Mouse (Mus musculus) spleen, postnatal 4 days (tissue): ENCODE data around the gene Car7.

ENCODE experiments used
- DNase-seq, 2 experiments: peaks; one replicate each; pipeline ENCODE4 v3.0.0; 2022; ENCODE audit warnings: low spot score in 2 of 2

Gene Car7

DNA sequence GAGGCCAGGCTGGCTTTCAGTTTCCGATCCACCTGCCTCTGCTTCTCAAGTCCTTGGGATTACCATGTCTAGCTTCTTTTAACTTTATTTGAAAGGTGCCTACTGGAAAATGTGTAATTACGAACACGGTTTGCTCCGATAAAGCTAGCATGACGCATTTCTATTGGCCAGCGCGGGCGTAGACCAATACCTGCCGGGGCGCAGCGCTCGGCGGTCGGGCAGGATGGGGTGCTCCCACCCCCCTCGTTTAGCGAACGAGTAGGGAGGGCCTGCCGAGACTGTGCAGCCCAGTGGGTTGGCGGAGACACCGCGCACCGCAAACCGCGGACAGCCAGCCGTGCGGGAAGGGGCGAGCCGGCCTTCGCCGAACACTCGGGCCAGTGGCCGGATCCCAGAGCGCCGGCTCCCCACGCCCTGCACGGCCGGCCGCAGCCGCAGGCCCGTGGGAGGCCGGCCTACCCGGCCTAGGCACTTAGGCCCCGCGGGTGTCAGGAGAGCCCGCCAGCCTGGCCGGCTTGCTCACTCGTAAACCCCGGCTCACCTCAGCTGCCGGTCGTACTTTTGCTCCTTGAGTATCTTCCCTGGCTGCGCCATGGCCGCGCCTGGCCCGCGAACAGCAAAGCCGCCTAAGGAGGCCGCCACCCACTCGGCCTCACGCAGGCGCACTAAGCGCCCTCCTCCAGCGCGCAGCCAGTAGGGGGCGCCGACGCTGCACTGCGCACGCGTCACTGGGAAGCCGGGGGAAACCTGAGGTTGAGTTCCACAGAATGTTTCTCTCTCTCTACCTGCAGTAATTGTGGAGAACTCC lies at the start of gene Car7, which contains the start of gene Nae1:
Gene Car7 (plus strand): TSS at position 719 of the 808 bp plus-strand sequence.
Gene Nae1 (minus strand): TSS at position 667 of the 808 bp plus-strand sequence.
- DNase-seq: peak; percentile 92 to 98

DNA sequence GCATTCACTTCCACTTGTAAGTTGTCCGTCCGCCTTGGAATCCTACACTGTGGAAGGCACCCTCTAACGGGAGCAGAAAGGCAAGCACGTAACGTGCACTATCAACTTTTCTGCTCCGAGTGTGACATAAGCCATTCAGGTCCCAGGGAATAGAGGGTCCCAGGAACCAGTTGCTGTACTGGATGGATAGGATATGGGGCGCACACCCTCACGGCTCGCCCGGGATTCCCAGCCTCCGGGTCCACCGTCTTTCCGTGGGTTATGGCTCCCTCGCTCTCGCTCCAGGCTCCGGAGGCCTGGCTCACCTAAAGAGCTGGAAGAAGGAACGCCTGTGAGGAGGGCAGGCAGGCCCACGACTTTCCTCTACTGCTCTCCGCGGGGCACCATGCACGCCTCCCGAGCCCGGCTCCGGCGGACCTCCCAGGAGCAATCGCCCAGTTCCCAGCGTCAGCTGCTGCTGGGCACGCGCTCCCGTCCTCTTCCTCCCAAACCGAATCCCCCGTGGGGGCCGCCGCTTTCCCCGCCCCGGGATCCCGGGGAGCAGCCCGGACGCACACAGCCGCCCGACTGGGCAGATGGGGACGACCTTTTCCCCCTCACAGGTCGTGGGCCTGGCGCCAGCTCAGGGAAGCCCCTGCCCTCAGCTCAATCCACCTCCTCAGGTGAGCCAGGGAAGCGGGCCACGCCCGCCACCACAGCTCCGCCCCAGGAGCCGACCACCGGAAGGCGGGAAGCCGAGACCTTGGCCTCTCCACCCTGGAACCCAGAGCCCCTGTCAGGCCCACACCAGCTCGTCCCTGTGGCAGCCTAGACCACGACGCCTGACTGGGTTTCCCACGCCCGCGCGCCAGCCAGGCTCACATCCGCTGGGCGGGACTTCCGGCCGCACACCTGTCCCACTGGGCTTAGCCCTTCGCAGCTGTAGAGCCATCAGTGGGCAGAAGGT lies 25.2 kb upstream of the Car7 start, which contains the start of gene Terb1:
Gene Terb1 (minus strand): TSS at position 850 of the 946 bp plus-strand sequence.
- peak; percentile 20 to 67 for DNase-seq

DNA sequence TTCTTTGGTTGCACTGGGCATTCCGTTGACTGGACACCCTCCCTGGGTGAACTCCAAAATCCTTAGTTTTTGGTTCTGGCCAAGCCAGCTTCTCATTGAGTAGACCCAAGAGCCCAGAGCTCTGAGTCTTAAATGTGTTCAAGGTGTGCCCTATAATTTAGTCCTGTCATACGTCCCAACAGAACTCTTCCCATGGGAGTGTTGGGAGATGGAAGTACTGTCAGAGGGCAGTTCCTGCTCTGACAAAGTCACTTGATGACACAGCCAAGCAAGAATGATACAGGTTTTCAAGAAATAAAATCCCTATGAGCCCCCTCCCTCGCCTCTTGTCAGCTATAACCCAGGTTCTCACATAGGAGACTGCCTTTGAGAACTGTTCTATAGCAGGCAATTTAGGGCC lies 24.4 kb upstream of the Car7 start:
- DNase-seq: no peak

DNA sequence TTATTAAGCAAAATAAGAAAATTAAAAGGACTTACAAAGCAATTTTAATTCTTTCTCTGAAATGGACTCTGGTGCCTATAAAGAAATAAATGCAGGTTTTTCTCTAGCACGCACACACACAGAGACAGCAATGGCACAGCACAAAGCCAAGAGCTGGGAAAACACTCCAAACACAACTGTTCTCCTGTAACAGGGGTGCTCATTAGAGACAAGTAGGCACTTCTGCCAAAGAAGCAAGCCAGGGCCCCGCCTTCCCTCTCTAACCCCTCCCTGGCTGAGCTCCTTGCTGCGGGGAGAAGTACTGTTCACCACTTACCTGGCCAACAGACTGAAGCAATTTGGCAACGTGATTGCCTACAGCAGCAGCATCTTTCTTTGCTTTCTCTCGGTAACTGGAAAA lies 16.6 kb upstream of the Car7 start:
- DNase-seq: no peak

DNA sequence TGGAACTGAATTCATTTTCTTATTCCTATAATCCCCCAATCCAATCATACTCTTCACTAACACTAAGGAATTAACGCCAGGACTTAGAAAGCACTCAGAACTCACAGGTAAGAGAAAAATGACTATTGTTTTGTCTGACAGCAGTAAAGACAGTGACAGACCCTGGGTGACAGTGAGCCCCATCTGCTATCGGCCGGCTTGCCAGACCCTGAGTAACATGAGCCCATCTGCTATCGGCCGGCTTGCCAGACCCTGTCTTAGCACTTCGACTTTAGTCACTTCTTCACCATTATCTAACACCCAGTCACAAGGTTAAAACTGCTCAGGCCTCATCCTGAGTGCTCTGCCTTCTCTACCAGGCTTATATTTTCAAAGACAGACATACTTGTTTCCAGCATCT lies 4.8 kb upstream of the Car7 start:
- DNase-seq: no peak

DNA sequence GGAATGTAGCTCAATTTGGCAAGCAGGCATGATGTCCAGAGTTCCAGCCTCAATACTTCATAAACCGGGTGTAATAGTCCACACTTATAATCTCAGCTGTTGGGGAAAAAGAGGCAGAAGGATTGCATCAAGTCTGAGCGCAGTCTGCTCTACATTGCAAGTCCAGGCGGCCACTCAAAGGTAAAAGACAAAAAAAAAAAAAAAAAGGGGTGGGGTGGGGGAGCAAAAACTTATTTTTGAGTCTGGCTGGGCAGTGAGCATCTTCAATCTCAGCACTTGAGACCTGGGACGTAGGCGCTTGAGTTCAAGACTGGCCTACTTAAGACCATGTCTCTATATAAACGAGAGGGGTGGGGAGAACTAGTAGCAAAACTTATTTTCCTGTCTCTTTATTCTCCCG lies 938 bp upstream of the Car7 start:
- no peak for DNase-seq

DNA sequence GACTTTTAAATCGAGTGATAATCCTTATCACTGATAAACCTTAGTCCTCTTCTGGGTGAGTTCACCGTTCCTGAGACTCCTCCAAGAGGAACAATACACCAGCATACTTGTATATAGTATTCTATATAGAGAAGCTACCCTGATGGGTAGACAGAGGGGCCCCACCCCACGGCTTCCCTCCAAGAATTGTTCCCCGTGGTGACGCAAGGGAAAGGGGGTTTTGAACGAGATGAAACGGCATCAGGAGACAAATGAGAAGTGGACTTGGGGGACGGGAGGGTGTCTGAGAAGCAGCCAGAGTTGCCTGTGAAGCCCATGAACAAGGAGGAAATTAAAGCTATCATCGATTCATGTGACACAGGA lies 271 bp downstream of the Car7 start:
- peak in 1 of 2 experiments; percentile 70 for DNase-seq

DNA sequence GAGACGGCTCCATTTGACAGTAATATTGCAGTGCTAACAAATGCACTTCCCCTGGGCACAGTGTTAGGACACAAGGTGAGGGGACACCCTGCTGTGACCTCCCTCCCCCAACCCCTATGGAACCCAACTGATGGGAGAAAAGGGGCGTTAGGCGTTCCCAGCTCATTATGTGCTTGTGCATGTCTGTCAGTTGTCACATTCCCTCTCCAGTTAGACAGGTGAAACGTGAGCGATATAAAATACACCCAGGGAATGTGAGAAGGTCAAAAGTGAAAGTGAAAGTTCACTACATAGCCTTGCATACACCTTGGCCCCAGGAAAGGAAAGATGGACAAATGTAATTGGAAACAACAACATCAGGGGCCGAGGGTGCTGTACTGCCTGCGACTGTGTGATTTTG lies 889 bp downstream of the Car7 start:
- no peak for DNase-seq

DNA sequence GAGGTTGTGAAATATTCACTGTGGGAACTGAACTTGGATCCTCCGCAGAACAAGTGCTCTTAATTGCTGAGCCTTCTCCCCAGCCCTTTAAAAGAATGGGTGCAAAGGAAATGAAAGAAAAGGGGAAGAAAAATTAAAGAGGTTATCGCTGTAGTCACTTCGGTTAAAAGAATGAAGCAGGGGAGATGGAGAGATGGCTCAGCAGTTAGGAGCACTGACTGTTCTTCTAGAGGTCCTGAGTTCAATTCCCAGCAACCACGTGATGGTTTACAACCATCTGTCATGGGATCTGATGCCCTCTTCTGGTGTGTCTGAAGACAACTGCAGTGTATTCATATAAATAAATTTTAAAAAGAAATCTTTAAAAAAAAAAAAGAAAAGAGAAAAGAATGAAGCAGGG lies 1.5 kb downstream of the Car7 start:
- no peak for DNase-seq

DNA sequence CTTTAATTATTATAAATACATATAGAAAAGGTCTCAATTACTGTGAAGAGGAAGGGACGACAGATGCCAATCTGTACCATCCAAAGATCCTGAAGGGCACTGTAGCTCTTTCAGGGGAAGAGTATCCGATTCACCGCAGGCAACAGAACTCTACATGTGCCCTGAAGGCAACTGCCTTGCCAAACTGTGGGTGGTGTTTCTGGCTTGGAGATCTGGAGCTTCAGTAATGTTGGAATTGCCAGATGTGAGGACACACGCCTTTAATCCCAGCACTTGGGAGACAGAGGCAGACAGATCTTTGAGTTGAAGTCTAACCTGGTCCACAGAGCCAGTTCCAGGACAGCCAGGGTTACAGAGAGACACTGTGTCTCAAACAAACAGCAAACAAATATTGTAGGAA lies 4.4 kb downstream of the Car7 start:
- DNase-seq: no peak

DNA sequence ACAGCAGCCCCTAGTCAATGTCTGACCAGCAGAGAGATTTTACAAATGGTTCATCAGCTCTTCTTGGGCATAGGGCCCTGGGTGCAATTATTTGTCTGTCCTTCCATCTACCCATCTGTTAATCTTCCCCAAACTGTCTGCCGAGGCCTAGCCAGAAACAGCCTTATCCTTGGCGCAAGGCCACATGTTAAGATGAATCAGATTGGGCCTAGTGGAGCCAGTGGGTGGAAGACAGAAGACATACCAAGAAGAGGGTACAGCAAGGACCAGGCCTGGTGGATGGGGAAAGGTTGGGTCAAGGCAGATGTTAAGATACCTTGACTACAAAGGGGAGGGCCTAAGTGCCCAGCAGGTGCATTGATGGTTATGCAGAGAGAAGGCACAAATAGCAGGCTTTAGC lies 5.1 kb downstream of the Car7 start:
- DNase-seq: no peak

DNA sequence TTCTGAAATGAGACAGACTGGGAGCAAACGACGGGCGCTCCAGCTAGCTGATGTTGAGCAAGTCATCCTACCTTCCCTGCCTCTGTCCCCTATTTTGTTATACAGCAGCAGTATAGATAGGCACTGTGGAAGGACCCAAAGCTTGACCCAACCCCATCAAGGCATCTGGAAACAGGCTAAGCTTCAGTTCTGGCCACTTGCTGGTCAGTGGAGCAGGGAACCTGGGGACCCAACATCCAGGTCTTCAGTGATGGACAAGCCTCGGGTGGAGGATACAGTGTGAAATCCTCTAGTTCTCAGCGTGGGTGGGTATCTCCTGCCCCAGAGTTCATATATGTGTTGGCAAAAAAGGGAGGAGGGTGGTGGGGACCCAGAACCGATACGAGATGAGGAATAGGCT lies 5.7 kb downstream of the Car7 start:
- DNase-seq: no peak

DNA sequence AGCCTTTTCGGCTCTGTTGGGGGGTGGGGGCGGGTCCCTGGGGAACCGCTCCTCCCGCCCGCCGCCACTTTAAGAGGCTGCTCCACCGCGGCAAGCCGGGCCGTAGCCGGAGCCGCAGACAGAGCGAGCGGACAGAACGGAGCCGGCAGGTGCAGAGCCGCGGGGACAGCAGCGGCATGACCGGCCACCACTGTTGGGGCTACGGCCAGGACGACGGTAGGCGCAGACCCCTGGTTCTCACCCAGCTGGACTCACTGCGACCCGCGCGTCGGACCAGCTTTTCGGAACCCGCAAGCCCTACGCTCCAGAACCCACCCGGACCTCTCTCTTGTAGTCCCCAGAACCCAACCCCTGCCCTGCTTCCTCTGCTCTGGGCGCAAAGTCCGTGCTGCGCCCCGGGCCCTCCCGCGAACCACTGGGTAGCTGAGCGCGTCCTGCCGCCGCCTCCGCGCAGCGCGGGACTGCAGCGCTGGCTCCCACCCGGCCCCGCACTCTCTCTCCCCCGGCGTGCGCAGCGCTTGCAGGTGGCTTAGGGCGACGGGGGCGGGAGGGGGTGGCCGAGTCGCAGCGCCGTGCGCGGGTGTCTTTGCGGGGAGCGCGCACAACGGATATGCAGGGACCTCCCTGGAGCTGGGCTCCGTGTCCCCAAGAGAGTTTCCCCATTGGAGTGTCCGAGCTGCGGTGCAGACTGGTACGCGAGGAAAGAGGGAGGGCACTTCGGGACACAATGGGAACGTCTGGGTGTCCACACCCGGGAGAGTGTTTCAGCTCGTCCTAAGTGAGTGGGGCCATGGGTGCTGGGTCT lies 6.4 kb downstream of the Car7 start:
- DNase-seq: peak in 1 of 2 experiments; percentile 61

DNA sequence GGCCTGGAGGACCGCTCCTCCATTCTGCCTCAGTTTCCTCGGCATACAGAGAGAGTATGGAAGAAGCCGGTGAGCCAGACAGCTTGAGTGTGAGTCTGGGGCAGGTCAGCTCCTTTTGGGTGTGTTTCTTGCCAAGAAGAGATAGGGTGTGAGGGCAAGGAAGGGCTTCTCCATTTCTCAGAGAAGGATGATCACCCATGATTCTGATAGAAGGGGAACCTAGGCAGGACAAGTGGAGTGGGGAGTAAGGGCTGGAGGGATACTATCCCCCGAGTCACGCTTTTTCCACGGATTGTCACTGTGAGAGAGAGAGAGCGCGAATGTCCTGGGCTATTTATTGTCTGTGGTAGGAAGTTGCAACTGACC lies 7.0 kb downstream of the Car7 start:
- no peak for DNase-seq

DNA sequence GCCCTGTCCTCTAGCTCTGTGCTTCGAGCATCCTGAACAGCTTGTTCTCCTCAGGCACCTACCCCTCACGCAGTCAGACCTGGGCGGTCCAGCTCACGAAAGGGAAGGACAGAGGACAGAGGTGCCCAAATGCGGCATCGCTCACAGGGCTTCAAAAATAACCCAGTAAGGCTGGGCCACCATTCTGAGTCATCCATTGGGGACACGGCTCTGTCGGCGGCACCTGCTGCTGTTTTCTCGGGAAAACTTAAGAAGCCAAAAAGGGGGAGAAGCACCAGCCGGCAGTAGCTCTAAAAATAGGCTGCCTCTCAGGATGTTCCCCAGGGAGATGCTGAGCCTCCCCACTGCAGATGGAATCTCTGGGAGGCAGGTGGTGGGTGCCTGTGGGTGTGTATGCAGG lies 7.7 kb downstream of the Car7 start:
- DNase-seq: no peak

DNA sequence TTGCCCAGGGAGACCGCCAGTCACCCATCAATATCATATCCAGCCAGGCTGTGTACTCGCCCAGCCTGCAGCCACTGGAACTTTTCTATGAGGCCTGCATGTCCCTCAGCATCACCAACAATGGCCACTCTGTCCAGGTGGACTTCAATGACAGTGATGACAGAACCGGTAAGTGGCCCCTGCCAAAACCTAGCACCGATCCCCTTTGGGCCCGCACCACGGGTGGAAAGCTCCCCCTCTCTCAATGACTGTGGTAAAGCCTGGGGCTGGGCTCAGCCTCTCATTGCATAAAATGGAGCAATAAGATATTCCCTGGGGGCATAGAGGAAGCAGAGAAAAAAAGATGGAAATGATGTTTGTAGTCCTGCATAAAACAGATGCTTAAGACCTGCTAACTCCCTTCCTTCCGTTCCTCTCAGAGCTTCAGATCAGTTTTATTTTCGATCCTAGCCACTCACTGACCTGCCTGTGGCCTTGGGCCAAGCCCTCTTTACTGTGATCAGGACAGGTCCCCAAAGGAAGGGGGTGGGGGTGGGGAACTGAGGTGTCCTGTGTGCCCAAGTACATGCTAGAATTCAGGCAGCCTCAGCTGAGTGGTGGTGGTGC lies 9.1 kb downstream of the Car7 start:
- no peak for DNase-seq

DNA sequence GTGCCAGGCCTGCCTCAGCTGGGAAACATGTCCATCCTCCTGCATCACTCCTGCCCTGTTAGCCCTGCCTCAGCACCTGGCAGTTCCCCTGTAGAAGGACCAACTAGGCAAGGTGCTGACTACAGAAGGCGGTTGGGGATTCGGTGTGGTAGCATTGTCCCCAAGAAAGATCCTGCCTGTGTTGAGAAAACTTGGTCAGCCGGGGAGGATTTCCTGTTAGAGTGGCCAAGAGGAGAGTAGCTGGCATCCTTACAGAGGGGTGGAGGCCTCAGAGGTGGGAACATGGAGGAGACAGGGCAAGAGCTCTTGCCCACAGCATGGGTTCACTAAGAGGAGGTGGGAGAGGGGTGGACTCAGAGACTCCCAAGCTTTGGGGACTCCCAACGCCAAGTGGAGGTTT lies 20.7 kb downstream of the Car7 start:
- DNase-seq: no peak

DNA sequence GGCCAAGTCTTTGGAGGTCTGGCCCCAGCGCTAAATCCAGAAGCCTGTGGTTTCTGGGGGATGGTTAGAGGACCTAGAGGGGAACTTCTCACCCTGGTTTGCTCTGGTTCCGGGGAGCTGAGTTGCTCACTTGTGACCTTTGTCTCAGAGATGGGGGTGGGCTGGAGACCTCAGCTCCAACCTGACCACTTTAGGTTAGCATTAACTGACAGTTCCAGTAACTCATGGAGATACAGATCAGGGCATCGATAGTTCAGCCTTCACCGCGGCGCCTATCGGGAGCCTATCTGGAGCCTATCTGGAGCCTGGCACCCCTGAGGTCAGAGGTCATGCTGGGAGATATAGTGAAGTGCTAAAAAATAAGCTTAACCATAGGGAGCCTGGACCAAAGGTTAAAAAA lies 22.7 kb downstream of the Car7 start:
- no peak for DNase-seq

DNA sequence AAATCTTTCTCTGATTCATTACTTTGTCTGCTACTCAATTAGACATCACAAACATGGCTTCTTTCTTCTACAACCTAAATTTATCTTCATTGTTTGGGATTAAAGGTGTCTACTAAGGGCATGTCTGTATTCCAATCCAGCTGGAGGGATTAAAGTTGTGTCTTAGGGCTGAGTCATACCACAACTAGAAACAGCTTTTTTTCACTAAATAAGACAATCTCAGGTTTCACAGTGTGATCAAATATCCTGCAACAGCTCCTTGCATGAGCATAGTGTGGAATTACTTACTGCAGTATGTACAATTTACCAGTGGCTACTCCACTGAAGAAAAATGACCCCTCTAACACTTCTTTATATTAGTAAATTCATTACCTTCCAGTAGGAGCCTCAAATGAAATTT lies 26.2 kb downstream of the Car7 start:
- DNase-seq: no peak

DNA sequence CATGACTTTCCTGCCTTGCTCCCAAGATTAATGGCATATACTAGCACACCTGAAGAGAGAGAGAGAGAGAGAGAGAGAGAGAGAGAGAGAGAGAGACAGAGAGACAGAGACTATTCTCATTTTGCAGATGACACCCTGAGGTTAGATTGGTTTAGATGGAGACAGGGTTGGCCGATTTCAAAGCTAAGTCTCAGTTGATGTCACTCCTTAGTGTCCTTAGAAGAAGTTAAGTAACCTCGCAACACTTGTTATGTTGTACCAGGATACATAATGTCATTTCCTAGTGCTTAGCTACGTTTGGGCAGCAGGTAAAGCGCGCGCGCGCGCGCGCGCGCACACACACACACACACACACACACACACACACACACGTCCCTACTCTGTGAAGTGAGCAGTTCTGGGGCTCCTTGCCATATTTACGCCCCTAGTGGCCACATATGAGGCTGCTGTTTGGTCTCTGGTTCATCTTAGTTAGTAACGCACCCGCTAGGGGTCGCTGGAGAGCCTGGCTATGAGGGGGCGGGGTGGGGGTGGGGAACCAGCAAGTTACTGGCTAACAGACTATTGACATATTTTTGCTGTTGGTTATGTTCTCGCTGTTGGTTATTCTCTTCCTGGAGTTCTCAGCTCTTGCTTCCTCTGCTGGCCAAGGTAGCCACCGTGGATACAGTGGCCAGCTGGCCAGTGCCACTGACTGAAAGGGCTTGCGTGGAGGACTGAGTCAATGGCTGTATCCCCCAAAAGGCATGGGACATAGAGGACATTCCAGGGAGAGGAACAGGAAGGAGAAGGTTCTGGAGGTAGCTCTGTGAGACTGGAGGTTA lies 30.4 kb downstream of the Car7 start:
- DNase-seq: peak; percentile 80 to 91

DNA sequence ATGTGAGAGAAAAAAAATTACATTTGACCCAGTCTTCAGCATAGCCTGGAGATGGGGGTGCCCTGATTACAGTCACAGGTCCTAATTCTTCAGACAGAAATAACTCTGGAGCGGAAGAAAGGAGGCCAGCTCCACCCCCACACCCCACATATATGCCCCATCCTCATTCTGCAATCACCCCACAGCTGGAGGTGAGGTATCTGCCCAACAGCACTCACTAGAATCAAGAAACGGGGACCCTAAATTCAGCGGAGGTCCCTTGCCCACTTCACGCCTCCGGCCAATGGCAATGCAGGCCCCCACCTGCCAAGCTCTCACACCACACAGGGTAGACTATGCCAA lies 30.9 kb downstream of the Car7 start:
- no peak for DNase-seq
